Mouse (Mus musculus): Measurements from ENCODE around the gene Hivep2. TPM values are rescaled to one million over a fixed set of nuclear protein-coding genes. Genes with fewer than 3 reads are reported as not detected.
A peak's percentile ranks its signal among the peaks of the same experiment; 100 is the strongest.

Gene Hivep2
- polyA plus RNA-seq, 1 experiment, result 26.4 TPM

- Histone ChIP-seq H3K27me3 (ENCODE audit: control insufficient read depth, insufficient read depth, low read length) (no peaks in the 10 kb centered on the region), H3K4me1 (replicated peaks; ENCODE audit: control insufficient read depth, insufficient read depth, low read length) (no peaks in the 10 kb centered on the region), H3K4me3 (ENCODE audit: control insufficient read depth, insufficient read depth, low read length) (no peak overlapping the region), H3K36me3 (ENCODE audit: control insufficient read depth, insufficient read depth, low read length) (no peaks in the 10 kb centered on the region), H3K27ac (ENCODE audit: control insufficient read depth, insufficient read depth, low read length) (no peak overlapping the region)
- no peak for DNase-seq
- no peak for TF ChIP-seq POLR2A (IDR thresholded peaks at IDR 0.05; ENCODE audit: control insufficient read depth, extremely low read depth, insufficient read depth, low read length, poor library complexity)
- TF ChIP-seq CTCF (IDR thresholded peaks at IDR 0.05; ENCODE audit: borderline replicate concordance, control insufficient read depth, extremely low read depth, insufficient read depth, low read length, poor library complexity), result no peak
- 96% methylated on average over 7 of the region's 7 CpGs for WGBS
These were observed 230.9 kb downstream of the Hivep2 start for GRCm38 (mm10) chr10:14196785-14197184.

GRCm38 (mm10) chr10:14197261-14197660 lies 231.4 kb downstream of the Hivep2 start:
- 46% methylated on average over 6 of the region's 6 CpGs for WGBS
- no peak overlapping the region for H3K27ac ChIP-seq (ENCODE audit: control insufficient read depth, insufficient read depth, low read length)
- H3K4me1 ChIP-seq (replicated peaks; ENCODE audit: control insufficient read depth, insufficient read depth, low read length), result no peaks in the 10 kb centered on the region
- H3K27me3 ChIP-seq (ENCODE audit: control insufficient read depth, insufficient read depth, low read length), result no peaks in the 10 kb centered on the region
- TF ChIP-seq POLR2A (IDR thresholded peaks at IDR 0.05; ENCODE audit: control insufficient read depth, extremely low read depth, insufficient read depth, low read length, poor library complexity), result no peak
- no peak for TF ChIP-seq CTCF (IDR thresholded peaks at IDR 0.05; ENCODE audit: borderline replicate concordance, control insufficient read depth, extremely low read depth, insufficient read depth, low read length, poor library complexity)
- no peak overlapping the region for H3K4me3 ChIP-seq (ENCODE audit: control insufficient read depth, insufficient read depth, low read length)
- H3K36me3 ChIP-seq (ENCODE audit: control insufficient read depth, insufficient read depth, low read length), result no peaks in the 10 kb centered on the region
- DNase-seq, result peak; percentile 18

- Histone ChIP-seq H3K27ac (ENCODE audit: control insufficient read depth, insufficient read depth, low read length) (no peak overlapping the region), H3K36me3 (ENCODE audit: control insufficient read depth, insufficient read depth, low read length) (no peaks in the 10 kb centered on the region), H3K4me3 (ENCODE audit: control insufficient read depth, insufficient read depth, low read length) (no peak overlapping the region), H3K4me1 (replicated peaks; ENCODE audit: control insufficient read depth, insufficient read depth, low read length) (no peaks in the 10 kb centered on the region), H3K27me3 (ENCODE audit: control insufficient read depth, insufficient read depth, low read length) (no peaks in the 10 kb centered on the region)
- 96% methylated on average over 7 of the region's 7 CpGs for WGBS
- TF ChIP-seq POLR2A (IDR thresholded peaks at IDR 0.05; ENCODE audit: control insufficient read depth, extremely low read depth, insufficient read depth, low read length, poor library complexity), result no peak
- TF ChIP-seq CTCF (IDR thresholded peaks at IDR 0.05; ENCODE audit: borderline replicate concordance, control insufficient read depth, extremely low read depth, insufficient read depth, low read length, poor library complexity), result no peak
- no peak for DNase-seq
These were observed 233.5 kb downstream of the Hivep2 start for GRCm38 (mm10) chr10:14199332-14199731.

GRCm38 (mm10) chr10:14200310-14200709 lies 234.4 kb downstream of the Hivep2 start:
- DNase-seq, result peak; percentile 40
- no peak overlapping the region for H3K27ac ChIP-seq (ENCODE audit: control insufficient read depth, insufficient read depth, low read length)
- H3K4me3 ChIP-seq (ENCODE audit: control insufficient read depth, insufficient read depth, low read length), result no peak overlapping the region
- TF ChIP-seq CTCF (IDR thresholded peaks at IDR 0.05; ENCODE audit: borderline replicate concordance, control insufficient read depth, extremely low read depth, insufficient read depth, low read length, poor library complexity), result no peak
- TF ChIP-seq POLR2A (IDR thresholded peaks at IDR 0.05; ENCODE audit: control insufficient read depth, extremely low read depth, insufficient read depth, low read length, poor library complexity), result no peak
- H3K36me3 ChIP-seq (ENCODE audit: control insufficient read depth, insufficient read depth, low read length), result no peaks in the 10 kb centered on the region
- no peaks in the 10 kb centered on the region for H3K4me1 ChIP-seq (replicated peaks; ENCODE audit: control insufficient read depth, insufficient read depth, low read length)
- no peaks in the 10 kb centered on the region for H3K27me3 ChIP-seq (ENCODE audit: control insufficient read depth, insufficient read depth, low read length)
- 32% methylated on average over 2 of the region's 2 CpGs for WGBS

Other genes with a start within 250 kb of the Hivep2 start
- 23.6 and 26.5 TPM in 2 replicates for gene Aig1, start 97.1 kb upstream of the Hivep2 start, polyA plus RNA-seq (2012; rRNA removed)